Mouse (Mus musculus) small intestine, adult 2 months (tissue): ENCODE data around the gene Cd28.

ENCODE experiments used
- CTCF ChIP-seq: fragments of 200-500 bp; IDR thresholded peaks from 2 replicates; pipeline ENCODE4 v1.5.1; 2012; ENCODE audit warnings: low read depth, mild to moderate bottlenecking, control low read depth, inconsistent platforms, low read length, moderate library complexity, mixed read lengths; ENCODE audit not compliant: insufficient replicate concordance, insufficient read length; ENCODE audit errors: extremely low read depth
- POLR2A ChIP-seq: fragments of 200-500 bp; IDR thresholded peaks from 2 replicates; pipeline ENCODE4 v1.6.1; 2012; ENCODE audit warnings: low read depth, mild to moderate bottlenecking, control low read depth, inconsistent platforms, low read length, moderate library complexity

DNA sequence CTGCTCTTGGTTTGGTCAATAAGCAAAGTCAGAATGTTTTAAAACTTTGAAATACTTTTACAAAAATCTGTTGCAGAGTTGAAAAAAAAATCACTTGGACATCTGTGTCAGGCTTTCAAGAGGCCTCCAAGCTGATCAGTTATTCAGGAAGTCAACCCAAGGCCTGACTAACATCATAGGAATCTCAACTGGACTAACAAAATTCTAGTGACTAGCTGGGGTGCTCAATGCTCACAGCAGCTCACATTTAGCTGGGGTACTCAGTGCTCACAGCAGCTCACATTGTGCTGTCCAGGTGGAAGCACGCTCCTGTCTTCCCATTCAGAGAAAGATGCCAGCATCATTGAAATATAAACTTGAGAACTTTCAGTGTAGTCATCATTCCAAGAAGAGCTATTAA, 45.9 kb downstream of the Cd28 start:
- TF ChIP-seq POLR2A (no peak), CTCF (no peak)
